Mouse (Mus musculus) adrenal gland, adult 2 months (tissue): ENCODE measurements around the gene Cux1. TPM values are rescaled to one million over a fixed set of nuclear protein-coding genes. Genes with fewer than 3 reads are reported as not detected.
A peak's percentile ranks its signal among the peaks of the same experiment; 100 is the strongest.

Source experiments
- DNase-seq: peaks from one replicate; pipeline ENCODE4 v3.0.0; 2021
- polyA plus RNA-seq: library from polyadenylated mRNA; depleted of rRNA; stranded (reverse); fragments of >200 nt; gene quantifications from 2 replicates; pipeline ENCODE4 v1.2.3, GENCODE M21; 2012
- total RNA-seq, 2 experiments: library from RNA; stranded (reverse); gene quantifications; 2 replicates each; pipeline ENCODE4 v1.2.3; 2021

Gene Cux1
- total and polyA plus RNA-seq, 3 experiments, result 52.3 to 105 (median 101) TPM

GRCm38 (mm10) chr5:136312166-136312565 is 255.1 kb downstream of the Cux1 start:
- peak; percentile 37 for DNase-seq

GRCm38 (mm10) chr5:136306254-136306653 is 261.0 kb downstream of the Cux1 start:
- no peak for DNase-seq

- no peak for DNase-seq
Measured at GRCm38 (mm10) chr5:136303409-136303983, 263.8 kb downstream of the Cux1 start.

GRCm38 (mm10) chr5:136300880-136301279 is 266.4 kb downstream of the Cux1 start:
- DNase-seq, result no peak

DNA sequence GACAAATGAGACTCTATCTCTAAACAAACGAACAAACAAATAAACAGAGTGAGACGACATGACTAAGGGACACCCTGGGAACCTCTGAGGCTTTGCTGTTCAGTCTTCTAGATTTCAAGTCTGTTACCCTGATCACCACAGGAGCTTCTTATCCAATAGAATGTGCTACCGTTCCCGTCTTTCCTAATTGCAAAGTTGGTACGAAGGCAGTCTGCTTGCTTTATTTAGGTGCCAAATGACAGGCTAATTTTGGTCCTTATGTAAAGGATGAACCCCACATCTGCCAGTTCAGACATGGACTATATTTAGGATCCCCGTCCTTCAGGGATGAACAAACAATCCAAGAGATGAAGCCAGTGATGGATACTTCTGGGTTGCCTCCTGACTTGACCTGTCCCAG is 269.6 kb downstream of the Cux1 start:
- no peak for DNase-seq

- DNase-seq, result no peak
Measured at GRCm38 (mm10) chr5:136296911-136297310, 270.4 kb downstream of the Cux1 start.

- no peak for DNase-seq
Measured at GRCm38 (mm10) chr5:136292971-136293418, 274.3 kb downstream of the Cux1 start.

DNA sequence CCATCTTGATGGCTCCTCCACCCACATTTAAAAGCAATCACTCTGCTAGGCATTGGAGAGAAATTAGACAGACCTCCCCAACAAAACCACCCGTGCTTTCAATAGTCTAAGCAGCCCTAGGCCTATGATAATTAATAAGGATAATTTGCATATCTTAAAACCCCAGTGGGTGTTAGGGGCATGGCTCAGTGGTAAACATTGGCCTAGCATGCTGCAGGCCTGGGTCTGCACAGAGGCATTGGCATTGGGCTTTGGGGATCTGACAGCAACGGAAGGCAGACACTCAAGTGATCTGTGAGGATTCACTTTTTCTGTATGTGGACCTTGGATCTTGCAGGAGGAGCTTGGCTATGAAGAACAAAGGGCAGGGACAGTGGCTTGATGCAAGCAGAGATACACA is 274.9 kb downstream of the Cux1 start:
- no peak for DNase-seq

- no peak for DNase-seq
Measured at GRCm38 (mm10) chr5:136291562-136291961, 275.7 kb downstream of the Cux1 start.

- peak; percentile 27 for DNase-seq
Measured at GRCm38 (mm10) chr5:136289776-136290175, 277.5 kb downstream of the Cux1 start.

DNA sequence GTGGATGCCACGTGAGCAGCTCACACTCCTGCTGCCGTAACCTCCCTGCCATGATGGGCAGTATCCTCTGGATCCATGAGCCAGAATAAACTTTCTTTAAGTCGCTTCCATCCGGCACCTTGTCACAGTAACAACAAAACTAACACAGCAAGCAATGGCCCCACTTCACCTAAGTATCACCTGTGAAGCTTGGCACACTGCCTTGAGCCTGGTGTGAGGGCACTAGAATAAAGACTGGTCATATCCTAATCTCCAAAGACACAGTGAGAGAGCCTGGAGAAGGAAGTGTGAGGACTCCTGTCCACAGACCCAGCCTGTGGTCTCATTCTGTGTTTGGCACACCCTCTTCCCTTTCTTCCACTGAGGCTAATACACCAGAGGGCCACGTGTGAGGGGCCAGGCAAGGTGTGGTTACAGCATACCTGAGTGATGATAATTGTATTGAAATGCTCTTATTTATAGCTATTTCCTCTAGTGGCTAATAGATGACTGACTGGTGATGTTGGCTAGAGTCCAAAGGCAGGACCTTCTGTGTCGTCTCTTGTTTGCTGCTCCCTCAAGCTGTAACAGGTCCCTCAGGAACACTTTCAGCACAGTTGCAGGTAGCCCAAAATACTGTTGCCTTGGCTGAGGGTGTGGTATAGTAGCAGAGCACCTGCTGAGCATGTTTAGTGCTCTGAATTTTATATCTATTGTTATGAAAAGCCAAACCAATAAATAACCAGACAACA is 278.8 kb downstream of the Cux1 start:
- no peak for DNase-seq

GRCm38 (mm10) chr5:136286566-136286965 is 280.7 kb downstream of the Cux1 start:
- DNase-seq, result no peak

GRCm38 (mm10) chr5:136285106-136285505 is 282.2 kb downstream of the Cux1 start:
- no peak for DNase-seq

DNA sequence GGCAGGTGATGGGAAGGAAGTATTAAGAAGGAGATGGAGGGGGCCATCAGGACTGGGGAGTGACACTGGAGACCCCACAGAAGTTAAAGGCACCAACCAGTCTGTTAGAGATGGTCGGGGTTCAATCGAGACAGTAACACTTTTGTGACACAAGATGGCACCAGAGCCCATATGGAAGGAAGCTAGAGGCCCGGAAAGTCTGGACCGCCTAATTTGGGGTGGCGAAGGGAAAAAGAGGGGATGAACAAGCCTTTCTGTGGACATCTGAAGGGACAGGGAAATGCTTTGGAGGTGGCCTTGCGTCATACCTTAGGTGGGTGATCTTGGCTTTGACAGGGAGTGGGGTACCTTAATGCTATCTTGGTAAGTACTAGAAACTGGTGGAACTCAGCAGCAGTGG is 285.9 kb downstream of the Cux1 start:
- DNase-seq, result peak; percentile 11

GRCm38 (mm10) chr5:136274739-136275138 is 292.6 kb downstream of the Cux1 start:
- DNase-seq, result no peak

- DNase-seq, result no peak
Measured at GRCm38 (mm10) chr5:136269937-136270336, 297.4 kb downstream of the Cux1 start.

GRCm38 (mm10) chr5:136266077-136266476 is 301.2 kb downstream of the Cux1 start:
- DNase-seq, result no peak

DNA sequence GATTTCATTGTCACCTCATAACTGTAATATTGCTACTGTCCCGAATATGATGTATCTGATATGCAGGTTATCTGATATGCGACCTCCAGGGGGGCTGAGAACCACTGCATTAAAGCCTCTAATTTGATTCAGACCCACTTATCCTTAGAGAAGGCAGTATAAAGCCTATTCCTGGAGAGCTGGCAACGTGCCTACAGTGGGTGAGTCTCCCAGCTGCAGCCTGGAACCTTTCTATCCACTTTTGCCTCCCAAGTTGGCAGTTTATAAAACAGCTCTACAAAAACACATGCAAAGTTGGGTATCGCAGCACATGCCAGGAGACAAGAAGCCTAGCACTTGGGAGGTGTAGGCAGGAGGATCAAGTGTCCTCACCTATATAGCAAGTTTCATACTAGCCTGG is 303.9 kb downstream of the Cux1 start:
- no peak for DNase-seq

DNA sequence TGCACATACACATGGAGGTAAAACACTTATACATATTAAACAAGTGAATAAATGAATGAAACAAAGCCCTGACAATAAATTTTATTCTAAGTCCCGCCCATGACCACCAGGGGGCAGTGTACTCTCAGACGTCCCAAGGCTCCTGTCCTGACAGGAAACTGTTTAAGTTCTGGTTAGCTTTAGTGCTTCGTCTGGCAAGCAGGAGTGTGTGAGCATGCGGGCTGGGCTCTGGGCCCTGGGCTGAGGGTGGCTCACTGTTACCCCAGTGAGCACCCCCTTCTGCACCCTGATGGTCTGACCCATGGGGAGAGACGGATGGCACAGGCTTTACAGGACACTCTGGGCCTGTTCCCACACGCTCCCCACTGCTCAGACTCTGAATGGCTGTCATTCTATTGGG is 308.4 kb downstream of the Cux1 start:
- DNase-seq, result peak; percentile 64

DNA sequence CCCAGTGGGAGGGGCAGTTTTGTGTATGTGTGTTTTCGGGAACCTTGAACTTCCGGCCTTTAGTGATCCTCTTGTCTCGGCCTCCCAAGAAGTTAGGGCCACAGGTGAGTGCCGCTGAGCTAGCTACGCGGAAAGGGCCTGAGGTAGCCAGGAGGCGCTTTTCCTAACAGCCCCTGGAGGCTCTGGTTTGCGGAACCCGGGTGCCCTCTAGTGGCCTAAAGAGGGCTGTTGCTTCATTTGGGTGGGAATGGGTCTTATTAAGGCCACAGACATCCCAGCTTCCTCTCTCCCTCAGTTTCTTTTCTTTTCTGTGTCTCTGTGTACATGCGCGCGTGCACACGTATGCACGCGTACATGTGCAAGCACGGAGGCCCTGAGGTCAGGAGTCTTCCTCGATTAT is 314.4 kb downstream of the Cux1 start:
- DNase-seq, result peak; percentile 84

DNA sequence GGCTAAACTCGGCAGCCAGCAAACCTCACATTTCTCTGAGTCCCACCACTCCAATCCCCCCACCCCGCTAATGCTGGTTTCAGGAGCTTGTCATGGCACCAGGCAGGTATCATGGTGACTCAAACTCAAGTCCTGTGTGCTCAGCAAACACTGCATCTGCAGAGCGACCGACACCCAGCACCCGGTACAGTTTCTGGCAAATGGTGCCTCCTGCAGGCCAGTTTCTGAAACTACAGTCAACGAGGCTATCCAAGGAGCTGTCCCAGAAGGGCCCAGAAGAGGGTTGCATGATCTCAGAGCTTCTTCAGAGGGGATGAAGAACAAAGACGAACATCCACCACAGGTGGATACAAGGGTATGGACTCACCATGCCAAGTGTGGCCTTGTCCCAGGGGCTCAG is 316.3 kb downstream of the Cux1 start:
- DNase-seq, result peak; percentile 45

GRCm38 (mm10) chr5:136248441-136248840 is 318.8 kb downstream of the Cux1 start:
- no peak for DNase-seq

DNA sequence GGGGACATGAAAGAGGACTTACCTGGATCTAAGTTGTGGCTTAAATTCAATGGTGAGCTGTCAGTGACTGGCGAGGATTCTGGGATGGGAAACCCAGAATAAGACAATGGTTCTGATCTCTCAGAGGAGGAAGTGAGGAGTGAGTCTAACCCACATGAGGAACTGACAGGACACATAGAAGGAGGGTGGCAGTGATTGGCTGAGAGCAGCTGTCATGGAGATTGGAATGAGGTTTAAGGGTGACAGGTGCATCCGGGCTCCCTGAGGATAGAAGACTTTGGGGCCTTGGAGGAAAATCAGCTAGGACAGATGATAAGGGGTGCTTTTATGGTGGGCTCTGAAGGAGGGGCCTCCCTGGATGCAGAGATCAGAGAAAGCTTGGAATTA is 320.8 kb downstream of the Cux1 start, which contains the start of gene Sh2b2:
Gene Sh2b2 (minus strand): TSS at position 105 of the 387 bp plus-strand sequence.
- DNase-seq, result no peak
